Mouse (Mus musculus): ENCODE measurements at regions not wholly inside any gene's neighbourhood (a gene's known extent, or its start where the extent isn't known, plus 50 kb on each side); places are given as distances from the start of the nearest gene placed in this dataset.

- TF ChIP-seq GATA1 (IDR thresholded peaks at IDR 0.05; ENCODE audit: low read length), result no peak
- TF ChIP-seq TAL1 (IDR thresholded peaks at IDR 0.05; ENCODE audit: low read length), result no peak
These were observed 68.5 kb upstream of the Gadl1 start for GRCm38 (mm10) chr9:115840791-115841190.
